Mouse (Mus musculus): ENCODE results near the gene Gm28305. TPM values are rescaled to one million over a fixed set of nuclear protein-coding genes. Genes with fewer than 3 reads are reported as not detected.

The Gm28305 gene
- polyA plus RNA-seq (2014; fragmentation: Nextera tagmentation; extraction: Ambion mirVana) = not detected in 2 replicates

DNA sequence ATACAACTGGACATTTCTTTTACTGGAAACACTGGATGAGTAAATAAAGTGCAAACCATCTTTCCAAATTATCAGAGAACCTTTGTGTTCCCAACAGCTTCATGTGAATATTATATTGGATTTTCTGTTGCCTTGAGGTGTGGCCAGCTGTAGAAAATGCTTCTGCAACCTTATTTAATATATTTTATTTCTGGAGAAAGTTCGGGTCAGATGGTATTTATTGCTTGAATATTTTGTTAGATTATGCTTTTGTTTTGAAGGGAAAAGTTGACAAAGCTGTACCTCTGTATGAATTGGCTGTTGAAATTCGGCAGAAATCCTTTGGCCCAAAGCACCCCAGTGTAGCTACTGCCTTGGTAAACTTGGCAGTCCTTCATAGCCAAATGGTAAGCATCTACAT lies at the start of gene Gm28305:
TSS of gene Gm28305 (plus strand) at position 301 of the 400 bp plus-strand sequence.
- 58% methylated on average over 2 of the region's 2 CpGs for WGBS (ENCODE audit: insufficient replicate concordance)
- H3K27ac ChIP-seq (ENCODE audit: low read depth, low read length) = no peak within 1 kb of the TSS
- H3K4me2 ChIP-seq = no peak within 1 kb of the TSS
- H3K9me3 ChIP-seq (replicated peaks; ENCODE audit: control insufficient read depth, low read length) = no peaks in the 10 kb centered on the region
- no peak within 1 kb of the TSS for H3K4me3 ChIP-seq (ENCODE audit: low read depth, low read length)
- H3K9ac ChIP-seq (ENCODE audit: low read depth, low read length) = no peak within 1 kb of the TSS
- no peaks in the 10 kb centered on the region for H3K27me3 ChIP-seq (ENCODE audit: control insufficient read depth, insufficient read depth, low read length)
- ATAC-seq (replicated peaks; ENCODE audit: insufficient number of reproducible peaks, low FRiP score, low TSS enrichment) = no peak
- peaks cover 4% of the 10 kb centered on the region; the same call in 1 of the 2 replicates for H3K36me3 ChIP-seq (ENCODE audit: control insufficient read depth, insufficient read depth, low read length)
- peaks cover 6% of the 10 kb centered on the region; the same call in 1 of the 2 replicates for H3K4me1 ChIP-seq (ENCODE audit: control insufficient read depth, insufficient read depth, low read length)

DNA sequence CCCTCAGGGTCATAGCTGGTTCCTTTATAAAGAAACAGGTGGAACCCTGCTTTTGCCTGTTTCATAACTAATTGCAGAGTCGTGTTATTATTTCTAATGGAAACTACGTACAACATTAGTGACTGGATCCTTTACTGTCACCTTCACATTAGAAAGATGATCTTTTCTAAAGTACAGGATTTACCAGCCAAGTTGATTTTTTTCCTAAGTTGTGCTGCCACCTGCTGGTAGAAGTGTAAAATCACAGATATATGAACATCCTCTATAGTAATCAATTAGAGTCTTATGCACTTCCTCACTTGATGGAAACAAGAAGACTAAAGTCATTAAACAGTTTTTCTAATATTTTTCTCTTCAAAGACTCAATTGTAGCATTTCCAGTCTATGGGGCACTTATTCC lies 44.0 kb upstream of the Gm28305 start:
- 7% methylated on average over 2 of the region's 2 CpGs for WGBS (ENCODE audit: insufficient replicate concordance)
- no peak overlapping the region for H3K9ac ChIP-seq (ENCODE audit: low read depth, low read length)
- no peaks in the 10 kb centered on the region for H3K27me3 ChIP-seq (ENCODE audit: control insufficient read depth, insufficient read depth, low read length)
- no peak overlapping the region for H3K27ac ChIP-seq (ENCODE audit: low read depth, low read length)
- H3K36me3 ChIP-seq (ENCODE audit: control insufficient read depth, insufficient read depth, low read length) = no peaks in the 10 kb centered on the region
- H3K4me1 ChIP-seq (ENCODE audit: control insufficient read depth, insufficient read depth, low read length) = peaks cover 10% of the 10 kb centered on the region
- no peak for ATAC-seq (replicated peaks; ENCODE audit: insufficient number of reproducible peaks, low FRiP score, low TSS enrichment)
- H3K9me3 ChIP-seq (replicated peaks; ENCODE audit: control insufficient read depth, low read length) = no peaks in the 10 kb centered on the region
- H3K4me3 ChIP-seq (ENCODE audit: low read depth, low read length) = no peak overlapping the region
- H3K4me2 ChIP-seq = no peak overlapping the region

GRCm38 (mm10) chr9:104000601-104001000 lies 39.9 kb upstream of the Gm28305 start:
- H3K4me1 ChIP-seq (ENCODE audit: control insufficient read depth, insufficient read depth, low read length) = peaks cover 11% of the 10 kb centered on the region
- ATAC-seq (replicated peaks; ENCODE audit: insufficient number of reproducible peaks, low FRiP score, low TSS enrichment) = no peak
- no peaks in the 10 kb centered on the region for H3K36me3 ChIP-seq (ENCODE audit: control insufficient read depth, insufficient read depth, low read length)
- 10% methylated on average over 3 of the region's 3 CpGs for WGBS (ENCODE audit: insufficient replicate concordance)
- H3K4me2 ChIP-seq = no peak overlapping the region
- H3K27me3 ChIP-seq (ENCODE audit: control insufficient read depth, insufficient read depth, low read length) = no peaks in the 10 kb centered on the region
- H3K27ac ChIP-seq (ENCODE audit: low read depth, low read length) = no peak overlapping the region
- no peak overlapping the region for H3K9ac ChIP-seq (ENCODE audit: low read depth, low read length)
- H3K4me3 ChIP-seq (ENCODE audit: low read depth, low read length) = no peak overlapping the region
- H3K9me3 ChIP-seq (replicated peaks; ENCODE audit: control insufficient read depth, low read length) = no peaks in the 10 kb centered on the region

DNA sequence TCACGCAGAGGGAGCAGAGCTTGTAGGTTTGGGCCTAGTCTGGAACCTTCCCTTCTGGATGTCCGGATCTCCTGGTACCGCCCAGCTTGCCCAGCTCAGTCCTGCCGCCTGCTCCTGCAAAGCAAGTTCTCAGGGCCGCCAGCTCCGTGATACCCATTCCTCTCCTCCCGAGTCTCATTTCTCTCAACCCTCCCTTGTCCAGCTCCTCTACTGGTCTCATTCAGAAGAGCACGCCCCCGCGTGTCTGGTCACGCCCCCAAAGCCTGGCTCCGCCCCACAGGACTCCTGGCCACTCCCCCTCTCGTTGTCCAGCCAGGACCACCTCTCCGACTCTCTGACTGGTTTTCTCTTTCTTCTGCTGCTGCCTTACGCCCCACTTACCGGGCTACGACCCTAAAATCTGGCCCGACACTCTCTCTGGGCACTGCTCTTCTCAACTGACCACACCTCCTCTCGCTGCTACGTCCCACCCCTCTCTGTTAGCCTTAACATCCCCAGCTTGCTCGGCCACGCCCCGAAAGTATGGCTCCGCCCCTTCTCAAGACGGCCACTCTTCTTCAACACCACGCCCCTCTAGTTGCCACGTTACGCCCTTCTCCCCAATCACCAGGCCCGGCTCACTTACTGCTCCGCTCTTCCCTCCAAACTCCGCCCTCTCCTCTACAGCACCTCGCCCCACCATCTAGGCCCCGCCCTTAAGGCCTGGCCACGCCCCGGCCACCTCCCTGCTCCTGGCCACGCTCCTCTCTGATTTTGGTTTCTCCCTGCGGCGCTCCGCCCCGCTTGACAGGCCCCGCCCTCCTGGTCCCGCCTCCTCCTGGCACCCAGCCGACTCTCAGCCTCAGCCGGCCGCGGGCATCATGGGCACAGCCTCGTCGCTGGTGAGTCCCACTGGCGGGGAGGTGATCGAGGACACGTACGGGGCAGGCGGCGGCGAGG lies 38.3 kb upstream of the Gm28305 start, which contains the start of gene Nphp3:
TSS of gene Nphp3 (plus strand) at position 624 of the 939 bp plus-strand sequence.
- H3K4me1 ChIP-seq (ENCODE audit: control insufficient read depth, insufficient read depth, low read length) = peaks cover 11% of the 10 kb centered on the region
- peak within 1 kb of the TSS; percentile 74 for H3K27ac ChIP-seq (ENCODE audit: low read depth, low read length)
- H3K36me3 ChIP-seq (ENCODE audit: control insufficient read depth, insufficient read depth, low read length) = no peaks in the 10 kb centered on the region
- ATAC-seq (replicated peaks; ENCODE audit: insufficient number of reproducible peaks, low FRiP score, low TSS enrichment) = peak; percentile 98
- H3K4me3 ChIP-seq (ENCODE audit: low read depth, low read length) = peak within 1 kb of the TSS; percentile 65
- under 1% methylated on average over 55 of the region's 55 CpGs for WGBS (ENCODE audit: insufficient replicate concordance)
- peak within 1 kb of the TSS; percentile 82 for H3K4me2 ChIP-seq
- no peaks in the 10 kb centered on the region for H3K27me3 ChIP-seq (ENCODE audit: control insufficient read depth, insufficient read depth, low read length)
- H3K9me3 ChIP-seq (replicated peaks; ENCODE audit: control insufficient read depth, low read length) = no peaks in the 10 kb centered on the region
- H3K9ac ChIP-seq (ENCODE audit: low read depth, low read length) = peak within 1 kb of the TSS; percentile 73

- peak overlapping the region; percentile 65 for H3K4me3 ChIP-seq (ENCODE audit: low read depth, low read length)
- ATAC-seq (replicated peaks; ENCODE audit: insufficient number of reproducible peaks, low FRiP score, low TSS enrichment) = peak; percentile 51
- H3K4me2 ChIP-seq = peak overlapping the region; percentile 82
- peak overlapping the region; percentile 58; the same call in 1 of the 2 replicates for H3K27ac ChIP-seq (ENCODE audit: low read depth, low read length)
- under 1% methylated on average over 37 of the region's 37 CpGs for WGBS (ENCODE audit: insufficient replicate concordance)
- no peaks in the 10 kb centered on the region for H3K9me3 ChIP-seq (replicated peaks; ENCODE audit: control insufficient read depth, low read length)
- H3K27me3 ChIP-seq (ENCODE audit: control insufficient read depth, insufficient read depth, low read length) = no peaks in the 10 kb centered on the region
- no peaks in the 10 kb centered on the region for H3K36me3 ChIP-seq (ENCODE audit: control insufficient read depth, insufficient read depth, low read length)
- H3K9ac ChIP-seq (ENCODE audit: low read depth, low read length) = peak overlapping the region; percentile 73
- H3K4me1 ChIP-seq (ENCODE audit: control insufficient read depth, insufficient read depth, low read length) = peaks cover 11% of the 10 kb centered on the region
Measured at GRCm38 (mm10) chr9:104002913-104003330, 37.5 kb upstream of the Gm28305 start.

DNA sequence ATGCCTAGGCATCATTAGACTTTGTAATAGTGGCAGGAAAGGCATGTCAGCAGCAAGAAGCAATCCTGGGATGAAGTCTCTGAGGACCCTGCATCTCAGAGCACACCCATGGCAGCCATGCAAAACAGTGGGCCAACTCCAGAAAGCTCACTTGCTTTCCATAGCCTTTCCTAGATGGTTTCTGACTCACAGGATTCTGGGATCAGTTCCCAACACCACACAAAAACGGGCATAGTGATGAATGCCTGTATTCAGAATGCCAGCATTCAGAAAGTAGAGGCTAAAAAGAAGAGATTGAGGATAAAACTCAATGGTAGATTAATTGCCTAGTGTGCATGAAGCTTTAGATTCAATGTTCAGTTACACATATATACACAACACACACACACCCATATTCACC lies 25.9 kb upstream of the Gm28305 start:
- WGBS (ENCODE audit: insufficient replicate concordance) = 48% methylated on average over 1 of the region's 1 CpGs
- no peak for ATAC-seq (replicated peaks; ENCODE audit: insufficient number of reproducible peaks, low FRiP score, low TSS enrichment)
- Histone ChIP-seq H3K4me3 (ENCODE audit: low read depth, low read length) (no peak overlapping the region), H3K27me3 (ENCODE audit: control insufficient read depth, insufficient read depth, low read length) (no peaks in the 10 kb centered on the region), H3K9me3 (replicated peaks; ENCODE audit: control insufficient read depth, low read length) (no peaks in the 10 kb centered on the region), H3K36me3 (ENCODE audit: control insufficient read depth, insufficient read depth, low read length) (0 out of 2 replicates have a peak, but pooled peaks cover 15% of the 10 kb centered on the region), H3K27ac (ENCODE audit: low read depth, low read length) (no peak overlapping the region), H3K4me1 (ENCODE audit: control insufficient read depth, insufficient read depth, low read length) (no peaks in the 10 kb centered on the region), H3K9ac (ENCODE audit: low read depth, low read length) (no peak overlapping the region), H3K4me2 (no peak overlapping the region)

DNA sequence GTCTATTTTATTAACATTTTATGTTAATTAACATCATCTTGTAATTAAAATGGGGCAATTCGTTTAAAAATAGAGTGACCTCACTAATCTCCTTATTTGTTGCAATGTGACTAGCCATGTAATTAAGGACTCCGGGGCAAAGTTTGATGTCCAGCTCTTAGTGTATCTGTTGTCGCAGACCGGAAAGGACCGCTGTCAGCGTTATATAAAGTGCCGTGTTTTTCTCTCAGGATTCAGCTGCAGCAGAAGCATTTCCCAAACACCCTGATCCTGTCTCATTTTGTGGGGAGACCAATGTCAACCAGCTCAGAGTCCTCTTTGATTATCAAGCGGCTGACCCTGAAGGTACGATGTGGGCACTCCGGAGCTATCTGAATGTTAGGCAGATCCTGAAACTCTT lies 19.4 kb upstream of the Gm28305 start:
- H3K4me3 ChIP-seq (ENCODE audit: low read depth, low read length) = no peak overlapping the region
- no peak overlapping the region for H3K27ac ChIP-seq (ENCODE audit: low read depth, low read length)
- no peaks in the 10 kb centered on the region for H3K27me3 ChIP-seq (ENCODE audit: control insufficient read depth, insufficient read depth, low read length)
- H3K4me2 ChIP-seq = no peak overlapping the region
- ATAC-seq (replicated peaks; ENCODE audit: insufficient number of reproducible peaks, low FRiP score, low TSS enrichment) = no peak
- peaks cover 24% of the 10 kb centered on the region for H3K36me3 ChIP-seq (ENCODE audit: control insufficient read depth, insufficient read depth, low read length)
- no peaks in the 10 kb centered on the region for H3K9me3 ChIP-seq (replicated peaks; ENCODE audit: control insufficient read depth, low read length)
- H3K9ac ChIP-seq (ENCODE audit: low read depth, low read length) = no peak overlapping the region
- WGBS (ENCODE audit: insufficient replicate concordance) = 85% methylated on average over 10 of the region's 10 CpGs
- H3K4me1 ChIP-seq (ENCODE audit: control insufficient read depth, insufficient read depth, low read length) = no peaks in the 10 kb centered on the region

- Histone ChIP-seq H3K4me1 (ENCODE audit: control insufficient read depth, insufficient read depth, low read length) (no peaks in the 10 kb centered on the region), H3K4me3 (ENCODE audit: low read depth, low read length) (no peak overlapping the region), H3K27me3 (ENCODE audit: control insufficient read depth, insufficient read depth, low read length) (no peaks in the 10 kb centered on the region), H3K27ac (ENCODE audit: low read depth, low read length) (no peak overlapping the region), H3K9ac (ENCODE audit: low read depth, low read length) (no peak overlapping the region), H3K36me3 (ENCODE audit: control insufficient read depth, insufficient read depth, low read length) (peaks cover 20% of the 10 kb centered on the region), H3K9me3 (replicated peaks; ENCODE audit: control insufficient read depth, low read length) (peaks cover 3% of the 10 kb centered on the region; the same call in 1 of the 2 replicates), H3K4me2 (no peak overlapping the region)
- ATAC-seq (replicated peaks; ENCODE audit: insufficient number of reproducible peaks, low FRiP score, low TSS enrichment) = no peak
- WGBS (ENCODE audit: insufficient replicate concordance) = 93% methylated on average over 8 of the region's 8 CpGs
Measured at GRCm38 (mm10) chr9:104027186-104027585, 13.3 kb upstream of the Gm28305 start.

Measured in heart, embryonic 11.5 days (tissue).